Mouse (Mus musculus): ENCODE measurements around the gene Scnn1a.

- TF ChIP-seq CTCF (IDR thresholded peaks at IDR 0.05; ENCODE audit: low read depth), result no peak
- TF ChIP-seq EP300 (IDR thresholded peaks at IDR 0.05; ENCODE audit: low read depth), result no peak
Observed at GRCm38 (mm10) chr6:125365522-125365921, 45.1 kb downstream of the Scnn1a start.

All from liver, postnatal 0 days (tissue).